Mouse (Mus musculus) lung, adult 2 months (tissue): ENCODE data around the gene Fbxw8.

Experiments
- CTCF ChIP-seq: fragments of 200-500 bp; IDR thresholded peaks from 2 replicates; pipeline ENCODE4 v1.5.1; 2011; ENCODE audit warnings: mild to moderate bottlenecking, low read length, control low read depth; ENCODE audit not compliant: insufficient read depth
- POLR2A ChIP-seq: fragments of 200-500 bp; IDR thresholded peaks from 2 replicates; pipeline ENCODE4 v1.6.1; 2011; ENCODE audit warnings: low read depth, mild to moderate bottlenecking, control low read depth, low read length, borderline replicate concordance; ENCODE audit errors: extremely low read depth

GRCm38 (mm10) chr5:118139630-118140029, 15.6 kb downstream of the Fbxw8 start:
- TF ChIP-seq POLR2A (no peak), CTCF (no peak)
